Mouse (Mus musculus) kidney, adult 2 months (tissue): ENCODE measurements around the gene Capn1. TPM values are rescaled to one million over a fixed set of nuclear protein-coding genes. Genes with fewer than 3 reads are reported as not detected.

Experiments
- DNase-seq: peaks from one replicate; pipeline ENCODE4 v3.0.0; 2021
- H3K27ac ChIP-seq: fragments of 200-500 bp; 2 replicates; pipeline ENCODE4 v1.5.1; 2012; ENCODE audit warnings: low read depth, low read length, control low read depth, inconsistent platforms; ENCODE audit not compliant: insufficient read depth
- H3K27me3 ChIP-seq: fragments of 200-500 bp; replicated peaks from 2 replicates; pipeline ENCODE4 v1.6.1; 2012; ENCODE audit warnings: mild to moderate bottlenecking, moderate library complexity, low read length, inconsistent platforms; ENCODE audit not compliant: control insufficient read depth, insufficient read depth
- H3K36me3 ChIP-seq: fragments of 200-500 bp; 2 replicates; pipeline ENCODE4 v1.6.1; 2012; ENCODE audit warnings: mild to moderate bottlenecking, moderate library complexity, low read length, inconsistent platforms; ENCODE audit not compliant: control insufficient read depth, insufficient read depth
- H3K4me1 ChIP-seq: fragments of 200-500 bp; 2 replicates; pipeline ENCODE4 v1.6.1; 2011; ENCODE audit warnings: low read length; ENCODE audit not compliant: control insufficient read depth, insufficient read depth
- H3K4me3 ChIP-seq: fragments of 200-500 bp; 2 replicates; pipeline ENCODE4 v1.5.1; 2011; ENCODE audit warnings: mild to moderate bottlenecking, low read depth, low read length, control low read depth; ENCODE audit not compliant: insufficient read depth
- CTCF ChIP-seq: fragments of 200-500 bp; conservative IDR thresholded peaks from 2 replicates; pipeline ENCODE4 v1.5.1; 2011; ENCODE audit warnings: low read depth, mild to moderate bottlenecking, control low read depth, low read length, moderate library complexity, mixed read lengths; ENCODE audit not compliant: insufficient read depth, insufficient read length
- POLR2A ChIP-seq: fragments of 200-500 bp; IDR thresholded peaks from one replicate; pipeline ENCODE4 v1.6.1; 2011; ENCODE audit warnings: low read depth, low read length, control low read depth
- WGBS: fragments of 180-500 bp; shearing (Covaris S2); methylation state at CpG from one replicate; pipeline ENCODE4 v1.1.7; 2018; 5-methylcytosine and 5-hydroxymethylcytosine counted together
- polyA plus RNA-seq: library from polyadenylated mRNA; depleted of rRNA; stranded (reverse); fragments of >200 nt; gene quantifications from 2 replicates; pipeline ENCODE4 v1.2.3, GENCODE M21; 2012; rRNA removed

Gene Capn1
- polyA plus RNA-seq, 1 experiment: 38.0 TPM

GRCm38 (mm10) chr19:5944145-5944544 lies 71.6 kb downstream of the Capn1 start:
- no peak overlapping the region for H3K4me3 ChIP-seq

GRCm38 (mm10) chr19:5943404-5943803 lies 72.3 kb downstream of the Capn1 start:
- H3K36me3 ChIP-seq: no peaks in the 10 kb centered on the region
- no peak overlapping the region for H3K4me3 ChIP-seq
- no peak for TF ChIP-seq POLR2A
- TF ChIP-seq CTCF: no peak
- DNase-seq: no peak
- no peaks in the 10 kb centered on the region for H3K27me3 ChIP-seq
- H3K27ac ChIP-seq: no peak overlapping the region
- peaks cover 25% of the 10 kb centered on the region for H3K4me1 ChIP-seq
- 93% methylated on average over 15 of the region's 15 CpGs for WGBS

More at GRCm38 (mm10) chr19:5944145-5944544, 71.6 kb downstream of the Capn1 start:
- Histone ChIP-seq H3K4me1 (peaks cover 25% of the 10 kb centered on the region), H3K27me3 (no peaks in the 10 kb centered on the region), H3K36me3 (no peaks in the 10 kb centered on the region), H3K27ac (no peak overlapping the region)
- 58% methylated on average over 8 of the region's 8 CpGs for WGBS
- DNase-seq: no peak
- no peak for TF ChIP-seq POLR2A
- no peak for TF ChIP-seq CTCF

DNA sequence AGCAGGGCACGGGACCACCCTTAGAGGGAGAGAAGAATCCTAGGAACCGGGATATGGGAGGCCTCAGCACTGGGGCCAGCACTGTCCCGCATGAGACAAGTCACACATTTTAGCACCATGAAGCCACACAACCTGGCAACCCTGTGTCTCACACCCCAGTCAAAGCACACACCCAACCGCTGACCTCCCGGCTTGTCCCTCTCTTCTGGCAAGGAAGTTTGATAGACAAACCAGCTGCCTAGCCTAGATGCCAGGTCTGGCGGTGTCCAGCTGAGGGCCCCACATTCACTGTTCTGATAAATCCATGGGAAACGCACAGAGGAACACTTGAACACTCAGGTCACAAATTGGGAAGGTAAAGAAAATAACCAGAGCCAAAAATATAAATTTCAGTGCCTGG lies 73.1 kb downstream of the Capn1 start:
- no peak overlapping the region for H3K27ac ChIP-seq
- no peaks in the 10 kb centered on the region for H3K27me3 ChIP-seq
- no peak for DNase-seq
- H3K4me1 ChIP-seq: peaks cover 28% of the 10 kb centered on the region
- no peaks in the 10 kb centered on the region for H3K36me3 ChIP-seq
- TF ChIP-seq POLR2A: no peak
- no peak for TF ChIP-seq CTCF
- no peak overlapping the region for H3K4me3 ChIP-seq
- 89% methylated on average over 7 of the region's 7 CpGs for WGBS

- Histone ChIP-seq H3K27me3 (no peaks in the 10 kb centered on the region), H3K4me1 (peaks cover 21% of the 10 kb centered on the region), H3K4me3 (no peak overlapping the region), H3K36me3 (no peaks in the 10 kb centered on the region), H3K27ac (peak overlapping the region; percentile 64)
- WGBS: 32% methylated on average over 10 of the region's 10 CpGs
- no peak for DNase-seq
- TF ChIP-seq POLR2A (no peak), CTCF (no peak)
Measured at GRCm38 (mm10) chr19:5940656-5941055, 75.0 kb downstream of the Capn1 start.

DNA sequence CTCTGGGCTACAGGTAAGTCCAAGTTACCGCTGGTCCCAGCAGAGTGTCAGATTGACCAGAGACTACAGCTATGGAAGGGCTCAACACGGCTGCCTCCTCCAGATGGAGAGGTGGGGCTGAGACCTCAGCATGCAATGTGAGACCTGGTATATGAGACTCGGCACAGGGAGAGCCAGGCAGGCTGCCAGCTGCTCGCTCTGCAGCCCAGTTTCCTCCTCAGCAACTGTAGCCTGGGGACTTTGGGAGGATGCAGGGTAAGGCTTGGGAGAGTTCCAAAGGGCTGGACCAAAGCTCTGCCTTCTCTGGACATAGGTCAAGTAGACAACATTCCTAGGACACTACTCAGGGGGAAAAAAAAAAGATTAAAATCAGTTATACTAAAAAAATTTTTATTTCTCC lies 75.5 kb downstream of the Capn1 start:
- H3K27ac ChIP-seq: peak overlapping the region; percentile 64
- H3K36me3 ChIP-seq: no peaks in the 10 kb centered on the region
- no peaks in the 10 kb centered on the region for H3K27me3 ChIP-seq
- H3K4me1 ChIP-seq: peaks cover 25% of the 10 kb centered on the region
- TF ChIP-seq CTCF (no peak), POLR2A (no peak)
- no peak overlapping the region for H3K4me3 ChIP-seq
- 7% methylated on average over 4 of the region's 4 CpGs for WGBS
- peak; percentile 96 for DNase-seq

DNA sequence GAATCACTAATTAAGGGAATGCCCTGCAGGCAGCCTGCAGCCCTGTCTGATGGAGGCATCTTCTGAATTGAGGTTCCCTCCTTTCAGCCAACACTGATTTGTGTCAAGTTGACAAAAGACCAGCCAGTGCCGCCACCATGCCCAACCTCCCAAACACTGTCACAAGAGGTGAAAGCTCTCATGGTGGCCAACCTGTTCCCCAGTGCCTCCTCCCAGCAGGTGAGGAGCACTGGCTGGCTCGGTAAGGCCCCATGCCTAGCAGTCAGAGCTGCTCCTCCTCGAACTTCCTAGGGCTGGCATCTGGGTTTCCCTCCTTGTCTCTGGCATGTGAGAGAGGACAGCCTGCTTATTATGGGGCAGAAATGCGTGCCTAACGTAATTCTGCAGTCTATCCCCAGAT lies 76.0 kb downstream of the Capn1 start:
- 62% methylated on average over 5 of the region's 5 CpGs for WGBS
- H3K27ac ChIP-seq: peak overlapping the region; percentile 64
- no peaks in the 10 kb centered on the region for H3K36me3 ChIP-seq
- DNase-seq: no peak
- H3K4me3 ChIP-seq: no peak overlapping the region
- H3K4me1 ChIP-seq: peaks cover 28% of the 10 kb centered on the region
- H3K27me3 ChIP-seq: no peaks in the 10 kb centered on the region
- TF ChIP-seq POLR2A: no peak
- TF ChIP-seq CTCF: no peak

Other genes starting within 250 kb of the Capn1 start
- gene Scyl1, start 244.5 kb downstream of the Capn1 start, polyA plus RNA-seq: 107 and 134 TPM in 2 replicates
- gene Frmd8, start 140.6 kb downstream of the Capn1 start, polyA plus RNA-seq: 18.5 and 23.1 TPM in 2 replicates
- 52.7 and 63.4 TPM in 2 replicates for gene Slc25a45, start 138.1 kb downstream of the Capn1 start, polyA plus RNA-seq
- 0.52 and 0.73 TPM in 2 replicates for gene Tigd3, start 121.7 kb downstream of the Capn1 start, polyA plus RNA-seq
- gene Dpf2, start 102.9 kb downstream of the Capn1 start, polyA plus RNA-seq: 71.5 and 79.7 TPM in 2 replicates
- 12.0 and 12.2 TPM in 2 replicates for gene Cdc42ep2, start 91.1 kb downstream of the Capn1 start, polyA plus RNA-seq
- 24.9 and 26.2 TPM in 2 replicates for gene Pola2, start 51.7 kb downstream of the Capn1 start, polyA plus RNA-seq
- gene Slc22a20, start 29.8 kb downstream of the Capn1 start, polyA plus RNA-seq: not detected in 2 replicates
- 31.5 and 32.8 TPM in 2 replicates for gene Syvn1, start 30.7 kb upstream of the Capn1 start, polyA plus RNA-seq
- gene Mrpl49, start 41.9 kb upstream of the Capn1 start, polyA plus RNA-seq: 32.0 and 37.3 TPM in 2 replicates
- gene Fau, start 41.9 kb upstream of the Capn1 start, polyA plus RNA-seq: 882 and 1,017 TPM in 2 replicates
- gene Znhit2, start 45.3 kb upstream of the Capn1 start, polyA plus RNA-seq: 42.3 and 57.7 TPM in 2 replicates
- 31.2 and 38.4 TPM in 2 replicates for gene Tm7sf2, start 52.5 kb upstream of the Capn1 start, polyA plus RNA-seq
- gene Vps51, start 61.3 kb upstream of the Capn1 start, polyA plus RNA-seq: 65.0 and 67.1 TPM in 2 replicates
- gene Tmem262, start 64.1 kb upstream of the Capn1 start, polyA plus RNA-seq: 0.58 TPM in 1 of 2 replicates, not detected in the other
- not detected in 2 replicates for gene Gm28374, start 66.4 kb upstream of the Capn1 start, polyA plus RNA-seq
- gene Zfpl1, start 69.1 kb upstream of the Capn1 start, polyA plus RNA-seq: 70.2 and 77.1 TPM in 2 replicates
- gene Cdca5, start 69.1 kb upstream of the Capn1 start, polyA plus RNA-seq: 0.37 and 0.67 TPM in 2 replicates
- not detected in 2 replicates for gene AC131692.1, start 78.5 kb upstream of the Capn1 start, polyA plus RNA-seq
- gene Naaladl1, start 89.9 kb upstream of the Capn1 start, polyA plus RNA-seq: 2.0 and 2.1 TPM in 2 replicates
- 23.8 and 30.3 TPM in 2 replicates for gene Sac3d1, start 102.8 kb upstream of the Capn1 start, polyA plus RNA-seq
- 28.7 and 35.0 TPM in 2 replicates for gene Snx15, start 112.4 kb upstream of the Capn1 start, polyA plus RNA-seq
- gene Batf2, start 125.1 kb upstream of the Capn1 start, polyA plus RNA-seq: 4.8 and 5.5 TPM in 2 replicates
- gene Arl2, start 125.7 kb upstream of the Capn1 start, polyA plus RNA-seq: 144 and 157 TPM in 2 replicates
- gene Majin, start 168.5 kb upstream of the Capn1 start, polyA plus RNA-seq: 0.16 and 0.28 TPM in 2 replicates
- gene Gpha2, start 210.5 kb upstream of the Capn1 start, polyA plus RNA-seq: 0.16 and 0.65 TPM in 2 replicates
- 32.1 and 36.5 TPM in 2 replicates for gene Ppp2r5b, start 220.0 kb upstream of the Capn1 start, polyA plus RNA-seq
- 27.4 and 33.2 TPM in 2 replicates for gene Atg2a, start 225.8 kb upstream of the Capn1 start, polyA plus RNA-seq